Mouse (Mus musculus) olfactory bulb, adult 2 months (tissue): ENCODE results near the gene Tle6.

Experiments used
- CTCF ChIP-seq: fragments of 200-500 bp; IDR thresholded peaks from 2 replicates; pipeline ENCODE4 v1.5.1; 2012; ENCODE audit warnings: low read depth, mild to moderate bottlenecking, low read length, moderate library complexity; ENCODE audit not compliant: insufficient read depth
- POLR2A ChIP-seq: fragments of 200-500 bp; IDR thresholded peaks from 2 replicates; pipeline ENCODE4 v1.6.1; 2012; ENCODE audit warnings: mild to moderate bottlenecking, low read depth, low read length, moderate library complexity; ENCODE audit not compliant: insufficient read depth

DNA sequence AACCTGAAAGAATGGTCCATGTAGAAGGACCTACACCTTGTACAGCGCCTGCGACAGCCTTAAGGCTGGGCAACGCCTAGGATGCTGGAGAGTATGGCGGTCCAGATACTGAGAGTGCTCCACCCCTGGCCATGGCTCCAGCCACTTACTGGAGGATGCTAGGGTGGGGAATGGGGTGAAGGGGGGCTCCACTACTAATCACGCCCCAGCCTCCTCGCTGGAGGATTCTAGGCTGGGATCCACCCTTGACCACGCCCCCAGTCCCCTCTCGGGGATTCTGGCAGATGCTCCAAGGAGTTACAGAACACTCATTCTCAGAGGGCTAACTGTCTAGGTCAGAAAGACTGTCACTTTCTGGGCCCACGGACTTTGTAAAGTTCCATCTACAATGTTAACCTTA, 27.9 kb downstream of the Tle6 start:
- TF ChIP-seq CTCF = no peak
- no peak for TF ChIP-seq POLR2A
